Mouse (Mus musculus) B cell, adult 67 days (primary cell): Measurements from ENCODE around the gene Olfr1438-ps1. TPM values are rescaled to one million over a fixed set of nuclear protein-coding genes. Genes with fewer than 3 reads are reported as not detected.

Experiments
- total RNA-seq, 2 experiments: library from RNA; stranded (reverse); gene quantifications; 4 replicates each; pipeline ENCODE4 v1.2.4; 2023

Olfr1438-ps1 gene
- total RNA-seq: not detected

GRCm38 (mm10) chr19:12335810-12336209 lies at the start of gene Olfr1438-ps1:
Olfr1438-ps1 (minus strand) TSS chr19:12335910.

DNA sequence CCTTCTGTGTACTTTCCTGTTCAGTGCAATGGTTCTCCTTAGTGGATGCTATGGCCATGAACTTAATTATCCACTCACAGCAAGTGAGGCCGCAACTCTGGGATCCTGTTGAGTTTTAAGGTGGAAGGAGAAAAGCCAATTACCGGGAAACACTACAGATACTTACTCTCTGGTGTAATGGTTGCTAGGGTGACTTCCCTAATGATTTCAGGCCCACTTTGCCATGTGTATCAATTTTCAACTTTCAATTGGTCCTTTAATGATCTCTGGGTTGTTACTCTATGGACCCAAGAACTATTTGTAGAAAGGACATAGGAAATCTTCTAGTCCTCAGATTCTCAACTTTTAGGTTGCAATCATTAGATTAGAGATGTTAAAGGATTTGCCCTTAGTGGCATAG lies 10.7 kb downstream of the Olfr1438-ps1 start, which contains the start of gene Olfr1437:
Gene Olfr1437 (minus strand): TSS at position 101 of the 400 bp plus-strand sequence.

GRCm38 (mm10) chr19:12299030-12299429 lies 36.7 kb downstream of the Olfr1438-ps1 start, which contains the start of gene Olfr1436:
Olfr1436 (minus strand) TSS chr19:12299130.

GRCm38 (mm10) chr19:12279554-12279953 lies 56.2 kb downstream of the Olfr1438-ps1 start, which contains the start of gene Olfr1434:
Olfr1434 (plus strand) TSS chr19:12279854.

Other genes starting within 250 kb of the Olfr1438-ps1 start
- not detected for gene Olfr1426, start 243.9 kb downstream of the Olfr1438-ps1 start, total RNA-seq
- gene Olfr1427, start 232.6 kb downstream of the Olfr1438-ps1 start, total RNA-seq: not detected
- gene Olfr1428, start 220.0 kb downstream of the Olfr1438-ps1 start, total RNA-seq: not detected
- gene Olfr76, start 212.7 kb downstream of the Olfr1438-ps1 start, total RNA-seq: not detected
- not detected for gene Olfr1555-ps1, start 165.8 kb downstream of the Olfr1438-ps1 start, total RNA-seq
- not detected for gene Olfr1431, start 135.3 kb downstream of the Olfr1438-ps1 start, total RNA-seq
- gene Olfr1432, start 103.3 kb downstream of the Olfr1438-ps1 start, total RNA-seq: not detected
- gene Olfr262, start 94.3 kb downstream of the Olfr1438-ps1 start, total RNA-seq: not detected
- not detected for gene Olfr235, start 74.9 kb downstream of the Olfr1438-ps1 start, total RNA-seq
- not detected for gene Olfr1434, start 56.1 kb downstream of the Olfr1438-ps1 start, total RNA-seq
- gene Olfr1436, start 36.8 kb downstream of the Olfr1438-ps1 start, total RNA-seq: not detected
- gene Olfr1437, start 10.8 kb downstream of the Olfr1438-ps1 start, total RNA-seq: not detected
- not detected for gene Olfr1440, start 51.4 kb upstream of the Olfr1438-ps1 start, total RNA-seq
- not detected for gene Olfr1441, start 81.5 kb upstream of the Olfr1438-ps1 start, total RNA-seq
- gene Pfpl, start 92.0 kb upstream of the Olfr1438-ps1 start, total RNA-seq: not detected
- gene Mpeg1, start 124.9 kb upstream of the Olfr1438-ps1 start, total RNA-seq: 10 to 100 TPM; 28.9 to 39.3 TPM
- gene Dtx4, start 165.5 kb upstream of the Olfr1438-ps1 start, total RNA-seq: 1 to 10 TPM; 6.6 to 9.8 TPM
- gene Fam111a, start 209.8 kb upstream of the Olfr1438-ps1 start, total RNA-seq: 100 to 1,000 TPM; 155 to 164 TPM